Mouse (Mus musculus) ES-Bruce4 (cell line): ENCODE results near the gene Megf8. TPM values are rescaled to one million over a fixed set of nuclear protein-coding genes. Genes with fewer than 3 reads are reported as not detected.

Experiments used
- H3K27ac ChIP-seq: 2 replicates; pipeline ENCODE4 v1.5.1; 2012; ENCODE audit warnings: low read length, inconsistent platforms; ENCODE audit not compliant: insufficient read depth
- H3K27me3 ChIP-seq: 2 replicates; pipeline ENCODE4 v1.6.1; 2012; ENCODE audit warnings: mild to moderate bottlenecking, low read length, inconsistent platforms; ENCODE audit not compliant: control insufficient read depth, poor library complexity, insufficient read depth, severe bottlenecking
- H3K36me3 ChIP-seq: 2 replicates; pipeline ENCODE4 v1.6.1; 2012; ENCODE audit warnings: inconsistent platforms, mild to moderate bottlenecking, low read length, moderate library complexity; ENCODE audit not compliant: control insufficient read depth, poor library complexity, insufficient read depth, severe bottlenecking
- H3K4me1 ChIP-seq: one replicate; pipeline ENCODE4 v1.8.1; 2011; ENCODE audit warnings: low read length; ENCODE audit not compliant: control insufficient read depth, insufficient read depth
- H3K4me3 ChIP-seq: 2 replicates; pipeline ENCODE4 v1.5.1; 2011; ENCODE audit warnings: low read depth, mild to moderate bottlenecking, low read length
- H3K9ac ChIP-seq: 2 replicates; pipeline ENCODE4 v1.6.1; 2012; ENCODE audit warnings: low read depth, mild to moderate bottlenecking, inconsistent platforms; ENCODE audit not compliant: poor library complexity, severe bottlenecking
- H3K9me3 ChIP-seq: replicated peaks from 2 replicates; pipeline ENCODE4 v1.6.1; 2012; ENCODE audit warnings: mild to moderate bottlenecking, low read length, inconsistent platforms; ENCODE audit not compliant: control insufficient read depth, poor library complexity, insufficient read depth, severe bottlenecking
- CTCF ChIP-seq: IDR thresholded peaks from one replicate; pipeline ENCODE4 v1.8.1; 2011; ENCODE audit warnings: low read depth, low read length
- EP300 ChIP-seq: IDR thresholded peaks from 2 replicates; pipeline ENCODE4 v1.6.1; 2011; ENCODE audit warnings: low read depth, low read length; ENCODE audit not compliant: insufficient read depth
- POLR2A ChIP-seq: IDR thresholded peaks from one replicate; pipeline ENCODE4 v1.8.1; 2011; ENCODE audit warnings: low read length; ENCODE audit not compliant: insufficient read depth
- polyA plus RNA-seq: library from polyadenylated mRNA; stranded (reverse); fragments of >200 nt; gene quantifications from 2 replicates; pipeline ENCODE4 v1.2.4, GENCODE M21; 2011; ENCODE audit warnings: low read depth; ENCODE audit not compliant: missing spikeins, insufficient read depth, insufficient read length

Gene Megf8
- polyA plus RNA-seq, 1 experiment: 22.2 TPM

- no peak for TF ChIP-seq EP300
- no peak for TF ChIP-seq POLR2A
- TF ChIP-seq CTCF: no peak
These were observed 65.6 kb downstream of the Megf8 start for GRCm38 (mm10) chr7:25382541-25382940.

GRCm38 (mm10) chr7:25383385-25383784 is 66.4 kb downstream of the Megf8 start:
- Histone ChIP-seq H3K4me1 (no peaks in the 10 kb centered on the region), H3K9ac (no peak overlapping the region), H3K27ac (no peak overlapping the region), H3K36me3 (no peaks in the 10 kb centered on the region), H3K9me3 (no peaks in the 10 kb centered on the region), H3K4me3 (no peak overlapping the region), H3K27me3 (no peaks in the 10 kb centered on the region)
- no peak for TF ChIP-seq EP300
- TF ChIP-seq CTCF: no peak
- no peak for TF ChIP-seq POLR2A

More at GRCm38 (mm10) chr7:25382541-25382940, 65.6 kb downstream of the Megf8 start:
- no peak overlapping the region for H3K27ac ChIP-seq
- H3K27me3 ChIP-seq: no peaks in the 10 kb centered on the region
- H3K9ac ChIP-seq: no peak overlapping the region
- no peaks in the 10 kb centered on the region for H3K9me3 ChIP-seq
- no peaks in the 10 kb centered on the region for H3K36me3 ChIP-seq
- no peak overlapping the region for H3K4me3 ChIP-seq
- H3K4me1 ChIP-seq: no peaks in the 10 kb centered on the region

GRCm38 (mm10) chr7:25383891-25384290 is 66.9 kb downstream of the Megf8 start:
- no peak overlapping the region for H3K4me3 ChIP-seq

GRCm38 (mm10) chr7:25384318-25384717 is 67.4 kb downstream of the Megf8 start:
- Histone ChIP-seq H3K27me3 (no peaks in the 10 kb centered on the region), H3K4me1 (no peaks in the 10 kb centered on the region), H3K27ac (no peak overlapping the region), H3K36me3 (no peaks in the 10 kb centered on the region), H3K9me3 (no peaks in the 10 kb centered on the region), H3K4me3 (no peak overlapping the region), H3K9ac (no peak overlapping the region)
- no peak for TF ChIP-seq POLR2A
- TF ChIP-seq CTCF: no peak
- no peak for TF ChIP-seq EP300

More at GRCm38 (mm10) chr7:25383891-25384290, 66.9 kb downstream of the Megf8 start:
- Histone ChIP-seq H3K9me3 (no peaks in the 10 kb centered on the region), H3K4me1 (no peaks in the 10 kb centered on the region), H3K36me3 (no peaks in the 10 kb centered on the region), H3K9ac (no peak overlapping the region), H3K27ac (no peak overlapping the region), H3K27me3 (no peaks in the 10 kb centered on the region)
- no peak for TF ChIP-seq CTCF
- TF ChIP-seq EP300: no peak
- no peak for TF ChIP-seq POLR2A

GRCm38 (mm10) chr7:25384818-25385217 is 67.9 kb downstream of the Megf8 start:
- Histone ChIP-seq H3K27me3 (no peaks in the 10 kb centered on the region), H3K36me3 (no peaks in the 10 kb centered on the region), H3K9ac (no peak overlapping the region), H3K4me3 (no peak overlapping the region), H3K9me3 (no peaks in the 10 kb centered on the region), H3K4me1 (no peaks in the 10 kb centered on the region), H3K27ac (no peak overlapping the region)
- TF ChIP-seq CTCF: no peak
- no peak for TF ChIP-seq POLR2A
- no peak for TF ChIP-seq EP300

GRCm38 (mm10) chr7:25385259-25385658 is 68.3 kb downstream of the Megf8 start:
- no peak overlapping the region for H3K27ac ChIP-seq
- H3K27me3 ChIP-seq: no peaks in the 10 kb centered on the region
- TF ChIP-seq EP300: no peak
- TF ChIP-seq POLR2A: no peak
- TF ChIP-seq CTCF: no peak
- H3K36me3 ChIP-seq: no peaks in the 10 kb centered on the region
- H3K4me3 ChIP-seq: no peak overlapping the region
- no peaks in the 10 kb centered on the region for H3K9me3 ChIP-seq
- no peak overlapping the region for H3K9ac ChIP-seq
- H3K4me1 ChIP-seq: no peaks in the 10 kb centered on the region
